Mouse (Mus musculus) limb, embryonic 14.5 days (tissue): ENCODE results near the gene Stab1. TPM values are rescaled to one million over a fixed set of nuclear protein-coding genes. Genes with fewer than 3 reads are reported as not detected.

Source experiments
- ATAC-seq: fragments of 200-750 bp; cut with Nextera tagmentation; 2 replicates; pipeline ENCODE4 v1.8.0; 2017; ENCODE audit warnings: low read depth, moderate number of reproducible peaks, moderate TSS enrichment; ENCODE audit not compliant: low FRiP score
- DNase-seq: peaks from one replicate; pipeline ENCODE4 v3.0.0-alpha.2; 2015; ENCODE audit warnings: low spot score
- H3K27ac ChIP-seq: fragments of 300-500 bp; sonication (generic); replicated peaks from 2 replicates; pipeline ENCODE4 v1.5.1; 2014; ENCODE audit warnings: low read depth, mild to moderate bottlenecking, low read length, moderate library complexity, mixed read lengths
- H3K27me3 ChIP-seq: fragments of 300-500 bp; sonication (generic); 2 replicates; pipeline ENCODE4 v1.6.1; 2014; ENCODE audit warnings: low read length, mixed read lengths; ENCODE audit not compliant: control insufficient read depth, insufficient read depth
- H3K36me3 ChIP-seq: fragments of 300-500 bp; sonication (generic); 2 replicates; pipeline ENCODE4 v1.6.1; 2014; ENCODE audit warnings: mild to moderate bottlenecking, low read length, moderate library complexity, mixed read lengths; ENCODE audit not compliant: control insufficient read depth, insufficient read depth
- H3K4me1 ChIP-seq: fragments of 300-500 bp; sonication (generic); 2 replicates; pipeline ENCODE4 v1.6.1; 2014; ENCODE audit warnings: antibody characterized with exemption, low read length, mixed read lengths; ENCODE audit not compliant: control insufficient read depth, insufficient read depth
- H3K4me2 ChIP-seq: fragments of 300-500 bp; sonication (generic); replicated peaks from 2 replicates; pipeline ENCODE4 v1.6.1; 2014; ENCODE audit warnings: low read depth, mild to moderate bottlenecking, low read length, moderate library complexity; ENCODE audit not compliant: severe bottlenecking
- H3K4me3 ChIP-seq: fragments of 300-500 bp; sonication (generic); replicated peaks from 2 replicates; pipeline ENCODE4 v1.5.1; 2014; ENCODE audit warnings: low read length
- H3K9ac ChIP-seq: fragments of 300-500 bp; sonication (generic); 2 replicates; pipeline ENCODE4 v1.6.1; 2014; ENCODE audit warnings: mild to moderate bottlenecking, low read depth, low read length, moderate library complexity; ENCODE audit not compliant: severe bottlenecking
- H3K9me3 ChIP-seq: fragments of 300-500 bp; sonication (generic); 2 replicates; pipeline ENCODE4 v1.6.1; 2016; ENCODE audit warnings: low read length; ENCODE audit not compliant: control insufficient read depth
- POLR2A ChIP-seq: fragments of 200-500 bp; IDR thresholded peaks from 2 replicates; pipeline ENCODE4 v1.8.0; 2012; ENCODE audit warnings: inconsistent platforms, mild to moderate bottlenecking, moderate library complexity, borderline replicate concordance; ENCODE audit not compliant: insufficient read depth, insufficient read length; ENCODE audit errors: extremely low read depth
- WGBS: fragments of 180-500 bp; shearing (Covaris S2); extraction: QIAGEN DNeasy Blood & Tissue Kit; methylation state at CpG from one replicate; pipeline ENCODE4 v1.1.7; 2014; 5-methylcytosine and 5-hydroxymethylcytosine counted together
- polyA plus RNA-seq, 2 experiments: library from polyadenylated mRNA; depleted of rRNA in 1 of 2; stranded (reverse) in 1 of 2; unstranded in 1 of 2; fragments of >200 nt; fragmentation: Nextera tagmentation in 1 of 2; extraction: Ambion mirVana in 1 of 2; gene quantifications; 2 replicates each; pipeline versions ENCODE4 v1.2.1 to v1.2.3; 2012 to 2014

Stab1 gene
- polyA plus RNA-seq, 2 experiments = 59.5 to 68.5 TPM

DNA sequence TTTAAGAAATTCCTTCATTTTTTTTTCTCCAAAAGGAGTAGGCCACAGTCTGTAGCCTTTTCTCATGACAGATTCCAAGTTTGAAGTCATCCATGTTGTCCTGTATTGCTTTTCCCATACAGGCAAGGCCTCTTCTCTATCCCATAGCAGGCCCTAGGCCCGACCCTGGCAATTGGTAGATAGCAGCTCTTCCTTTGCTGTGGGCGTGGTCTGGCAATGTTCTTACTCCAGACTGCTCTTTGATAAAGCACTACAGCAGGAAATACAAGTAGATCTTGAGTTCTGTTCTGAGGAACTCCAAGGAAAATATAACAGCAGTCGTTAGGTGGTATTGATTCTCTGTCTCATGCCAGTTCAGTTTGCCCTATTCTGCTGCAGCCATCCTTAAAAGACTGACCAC, 57.8 kb downstream of the Stab1 start:
- 87% methylated on average over 3 of the region's 3 CpGs for WGBS
- H3K9ac ChIP-seq = no peak overlapping the region
- peaks cover 90% of the 10 kb centered on the region for H3K36me3 ChIP-seq
- H3K4me2 ChIP-seq = no peak overlapping the region
- no peak overlapping the region for H3K4me3 ChIP-seq
- no peaks in the 10 kb centered on the region for H3K4me1 ChIP-seq
- no peak for ATAC-seq
- H3K27me3 ChIP-seq = no peaks in the 10 kb centered on the region
- no peak for DNase-seq
- no peak overlapping the region for H3K27ac ChIP-seq
- TF ChIP-seq POLR2A = no peak
- no peaks in the 10 kb centered on the region for H3K9me3 ChIP-seq

DNA sequence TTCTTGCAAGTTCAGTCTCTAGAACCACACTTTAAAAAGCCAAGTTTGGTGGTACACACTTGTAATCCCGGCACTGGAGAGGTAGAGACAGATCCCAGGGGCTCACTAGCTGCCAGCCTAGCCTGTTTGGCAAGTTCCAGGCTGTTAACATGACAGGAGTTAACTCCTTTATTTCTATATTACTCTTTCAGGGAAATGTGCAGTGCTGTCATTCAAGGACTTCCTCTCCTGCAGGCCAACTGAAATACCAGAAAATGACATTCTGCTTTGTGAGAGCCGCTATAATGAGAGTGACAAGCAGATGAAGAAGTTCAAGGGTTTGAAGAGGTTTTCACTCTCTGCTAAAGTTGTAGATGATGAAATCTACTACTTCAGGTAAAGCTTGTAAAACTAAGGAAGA, 63.3 kb downstream of the Stab1 start:
- DNase-seq = no peak

DNA sequence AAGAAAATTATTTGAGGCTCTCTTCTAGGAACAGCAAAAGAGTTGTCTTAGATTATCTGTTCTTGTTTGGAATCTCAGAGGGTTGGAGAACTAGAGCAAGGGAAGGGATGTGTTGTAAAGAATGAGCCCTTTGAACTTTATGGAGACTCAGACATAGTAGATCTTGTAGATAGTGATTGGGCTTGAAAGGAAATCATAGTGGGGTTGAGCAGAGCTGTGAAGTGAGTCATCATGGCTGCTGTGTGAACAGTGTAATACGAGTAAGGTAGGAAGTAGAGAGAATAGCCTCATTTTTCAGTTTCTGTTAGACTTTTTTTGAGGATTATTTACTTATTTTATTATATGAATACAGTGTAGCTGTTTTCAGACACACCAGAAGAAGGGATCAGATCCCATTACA, 78.5 kb downstream of the Stab1 start:
- 88% methylated on average over 1 of the region's 1 CpGs for WGBS
- Histone ChIP-seq H3K36me3 (peaks cover 86% of the 10 kb centered on the region), H3K4me2 (no peak overlapping the region)

More for the DNA sequence above, 63.3 kb downstream of the Stab1 start:
- 81% methylated on average over 2 of the region's 2 CpGs for WGBS
- Histone ChIP-seq H3K9ac (no peak overlapping the region), H3K36me3 (peaks cover 69% of the 10 kb centered on the region), H3K9me3 (no peaks in the 10 kb centered on the region), H3K27me3 (no peaks in the 10 kb centered on the region), H3K4me2 (no peak overlapping the region), H3K4me1 (no peaks in the 10 kb centered on the region), H3K4me3 (no peak overlapping the region), H3K27ac (no peak overlapping the region)
- no peak for TF ChIP-seq POLR2A
- no peak for ATAC-seq

More for the DNA sequence above, 78.5 kb downstream of the Stab1 start:
- ATAC-seq (no peak), DNase-seq (no peak)
- H3K9ac ChIP-seq = no peak overlapping the region
- no peaks in the 10 kb centered on the region for H3K4me1 ChIP-seq
- H3K9me3 ChIP-seq = no peaks in the 10 kb centered on the region
- no peak for TF ChIP-seq POLR2A
- no peaks in the 10 kb centered on the region for H3K27me3 ChIP-seq
- no peak overlapping the region for H3K4me3 ChIP-seq
- H3K27ac ChIP-seq = no peak overlapping the region

Other genes with a start within 250 kb of the Stab1 start
- 0.13 and 0.21 TPM in 2 replicates for gene Itih3, start 244.9 kb downstream of the Stab1 start, polyA plus RNA-seq (2012; rRNA removed)
- gene Itih3, start 244.9 kb downstream of the Stab1 start, polyA plus RNA-seq (2014; fragmentation: Nextera tagmentation; extraction: Ambion mirVana) = 0.12 and 0.36 TPM in 2 replicates
- gene Itih1, start 225.4 kb downstream of the Stab1 start, polyA plus RNA-seq (2012; rRNA removed) = 0.03 TPM in 1 of 2 replicates, not detected in the other
- not detected in 2 replicates for gene Itih1, start 225.4 kb downstream of the Stab1 start, polyA plus RNA-seq (2014; fragmentation: Nextera tagmentation; extraction: Ambion mirVana)
- gene Nek4, start 217.3 kb downstream of the Stab1 start, polyA plus RNA-seq (2012; rRNA removed) = 8.0 TPM in 2 replicates
- gene Nek4, start 217.3 kb downstream of the Stab1 start, polyA plus RNA-seq (2014; fragmentation: Nextera tagmentation; extraction: Ambion mirVana) = 8.8 and 8.9 TPM in 2 replicates
- 108 and 128 TPM in 2 replicates for gene Glt8d1, start 167.2 kb downstream of the Stab1 start, polyA plus RNA-seq (2012; rRNA removed)
- 67.9 and 70.4 TPM in 2 replicates for gene Glt8d1, start 167.2 kb downstream of the Stab1 start, polyA plus RNA-seq (2014; fragmentation: Nextera tagmentation; extraction: Ambion mirVana)
- gene Spcs1, start 167.0 kb downstream of the Stab1 start, polyA plus RNA-seq (2012; rRNA removed) = 339 and 364 TPM in 2 replicates
- gene Spcs1, start 167.0 kb downstream of the Stab1 start, polyA plus RNA-seq (2014; fragmentation: Nextera tagmentation; extraction: Ambion mirVana) = 423 and 460 TPM in 2 replicates
- gene Pbrm1, start 149.5 kb downstream of the Stab1 start, polyA plus RNA-seq (2012; rRNA removed) = 26.8 and 29.5 TPM in 2 replicates
- gene Pbrm1, start 149.5 kb downstream of the Stab1 start, polyA plus RNA-seq (2014; fragmentation: Nextera tagmentation; extraction: Ambion mirVana) = 88.5 and 92.8 TPM in 2 replicates
- gene Gnl3, start 149.5 kb downstream of the Stab1 start, polyA plus RNA-seq (2012; rRNA removed) = 118 and 139 TPM in 2 replicates
- gene Gnl3, start 149.5 kb downstream of the Stab1 start, polyA plus RNA-seq (2014; fragmentation: Nextera tagmentation; extraction: Ambion mirVana) = 105 and 117 TPM in 2 replicates
- gene Smim4, start 39.7 kb downstream of the Stab1 start, polyA plus RNA-seq (2012; rRNA removed) = 28.2 and 37.4 TPM in 2 replicates
- 62.7 and 68.1 TPM in 2 replicates for gene Smim4, start 39.7 kb downstream of the Stab1 start, polyA plus RNA-seq (2014; fragmentation: Nextera tagmentation; extraction: Ambion mirVana)
- 357 and 464 TPM in 2 replicates for gene Nt5dc2, start 37.6 kb downstream of the Stab1 start, polyA plus RNA-seq (2012; rRNA removed)
- gene Nt5dc2, start 37.6 kb downstream of the Stab1 start, polyA plus RNA-seq (2014; fragmentation: Nextera tagmentation; extraction: Ambion mirVana) = 358 and 361 TPM in 2 replicates
- 301 and 458 TPM in 2 replicates for gene Tnnc1, start 39.7 kb upstream of the Stab1 start, polyA plus RNA-seq (2012; rRNA removed)
- gene Tnnc1, start 39.7 kb upstream of the Stab1 start, polyA plus RNA-seq (2014; fragmentation: Nextera tagmentation; extraction: Ambion mirVana) = 374 and 483 TPM in 2 replicates
- 514 and 640 TPM in 2 replicates for gene Nisch, start 48.3 kb upstream of the Stab1 start, polyA plus RNA-seq (2012; rRNA removed)
- 339 and 378 TPM in 2 replicates for gene Nisch, start 48.3 kb upstream of the Stab1 start, polyA plus RNA-seq (2014; fragmentation: Nextera tagmentation; extraction: Ambion mirVana)
- gene Sema3g, start 49.2 kb upstream of the Stab1 start, polyA plus RNA-seq (2012; rRNA removed) = 3.7 and 4.0 TPM in 2 replicates
- gene Sema3g, start 49.2 kb upstream of the Stab1 start, polyA plus RNA-seq (2014; fragmentation: Nextera tagmentation; extraction: Ambion mirVana) = 0.25 and 0.29 TPM in 2 replicates
- 9.5 and 10.5 TPM in 2 replicates for gene Phf7, start 82.7 kb upstream of the Stab1 start, polyA plus RNA-seq (2012; rRNA removed)
- gene Phf7, start 82.7 kb upstream of the Stab1 start, polyA plus RNA-seq (2014; fragmentation: Nextera tagmentation; extraction: Ambion mirVana) = 11.8 and 12.3 TPM in 2 replicates
- gene Bap1, start 82.8 kb upstream of the Stab1 start, polyA plus RNA-seq (2012; rRNA removed) = 90.1 and 108 TPM in 2 replicates
- gene Bap1, start 82.8 kb upstream of the Stab1 start, polyA plus RNA-seq (2014; fragmentation: Nextera tagmentation; extraction: Ambion mirVana) = 71.7 and 76.4 TPM in 2 replicates
- gene Dnah1, start 155.3 kb upstream of the Stab1 start, polyA plus RNA-seq (2012; rRNA removed) = 12.1 and 16.6 TPM in 2 replicates
- gene Dnah1, start 155.3 kb upstream of the Stab1 start, polyA plus RNA-seq (2014; fragmentation: Nextera tagmentation; extraction: Ambion mirVana) = 5.6 and 7.8 TPM in 2 replicates
- gene Capn7, start 168.0 kb upstream of the Stab1 start, polyA plus RNA-seq (2012; rRNA removed) = 37.3 and 44.7 TPM in 2 replicates
- gene Capn7, start 168.0 kb upstream of the Stab1 start, polyA plus RNA-seq (2014; fragmentation: Nextera tagmentation; extraction: Ambion mirVana) = 44.1 and 45.6 TPM in 2 replicates